Mouse (Mus musculus) c-Kit-positive CD71-positive TER-119-positive erythroid progenitor cells, embryonic 14.5 days (primary cell): ENCODE data around the gene Tbl1xr1.

Experiments used
- DNase-seq: peaks from one replicate; pipeline ENCODE4 v3.0.0-alpha.2; 2013; ENCODE audit warnings: low spot score

Gene Tbl1xr1

DNA sequence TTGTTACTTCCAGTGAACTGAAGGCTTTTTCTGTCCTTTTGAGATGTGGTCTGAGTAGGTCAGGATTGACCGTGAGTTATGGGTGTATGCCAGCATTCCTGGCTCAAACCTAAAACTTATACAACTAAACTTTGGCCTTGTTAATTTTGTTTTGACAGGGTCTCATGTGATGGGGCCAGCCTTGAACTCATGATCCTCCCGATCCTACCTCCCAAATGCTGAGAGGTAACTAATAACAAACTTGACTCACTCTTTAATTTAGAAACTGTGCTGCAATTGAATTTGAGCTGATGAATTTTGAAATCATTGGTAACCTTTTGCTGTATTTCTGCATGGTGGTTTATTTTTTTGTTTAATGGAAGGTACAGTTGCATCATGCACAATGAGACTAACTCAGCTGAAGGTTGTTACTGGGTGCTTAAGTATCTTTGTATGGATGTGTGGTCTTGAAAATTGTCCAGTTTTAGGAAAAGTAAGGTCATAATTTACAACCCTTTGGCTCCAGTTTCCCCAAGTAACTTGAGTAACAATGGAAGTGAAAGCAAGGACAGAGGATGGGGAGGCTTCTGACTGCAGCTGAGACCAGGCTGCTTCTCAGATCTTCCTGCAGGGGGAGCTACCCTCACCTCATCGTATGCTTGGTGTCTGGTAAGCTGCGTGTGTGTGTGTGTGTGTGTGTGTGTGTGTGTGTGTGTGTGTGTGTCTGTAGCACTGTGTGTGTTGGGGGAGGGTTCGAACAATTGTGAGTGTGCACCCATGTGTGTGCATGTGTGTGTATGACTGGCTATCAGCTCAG, 66.6 kb downstream of the Tbl1xr1 start:
- DNase-seq = no peak

DNA sequence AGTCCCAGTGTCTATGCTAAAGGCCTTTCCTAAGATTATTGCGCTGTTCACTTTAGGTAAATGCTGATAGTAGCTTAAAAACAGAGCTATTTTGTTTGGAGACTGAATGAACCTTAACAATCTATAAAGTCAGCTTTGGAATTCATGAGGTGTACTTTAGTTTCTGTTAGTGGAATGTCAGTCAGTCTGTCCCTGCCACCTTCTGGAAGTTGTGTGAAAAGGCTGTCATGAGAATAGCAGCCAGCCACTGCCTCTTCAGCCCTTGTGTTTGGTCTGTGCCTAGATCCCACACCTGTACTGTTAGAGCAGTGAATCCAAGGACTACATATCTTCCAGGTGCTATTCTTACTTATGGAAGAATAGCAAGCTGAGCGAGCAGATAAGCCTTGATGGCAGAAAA, 67.8 kb downstream of the Tbl1xr1 start:
- DNase-seq = no peak

GRCm38 (mm10) chr3:22147433-22147927, 71.0 kb downstream of the Tbl1xr1 start:
- no peak for DNase-seq

DNA sequence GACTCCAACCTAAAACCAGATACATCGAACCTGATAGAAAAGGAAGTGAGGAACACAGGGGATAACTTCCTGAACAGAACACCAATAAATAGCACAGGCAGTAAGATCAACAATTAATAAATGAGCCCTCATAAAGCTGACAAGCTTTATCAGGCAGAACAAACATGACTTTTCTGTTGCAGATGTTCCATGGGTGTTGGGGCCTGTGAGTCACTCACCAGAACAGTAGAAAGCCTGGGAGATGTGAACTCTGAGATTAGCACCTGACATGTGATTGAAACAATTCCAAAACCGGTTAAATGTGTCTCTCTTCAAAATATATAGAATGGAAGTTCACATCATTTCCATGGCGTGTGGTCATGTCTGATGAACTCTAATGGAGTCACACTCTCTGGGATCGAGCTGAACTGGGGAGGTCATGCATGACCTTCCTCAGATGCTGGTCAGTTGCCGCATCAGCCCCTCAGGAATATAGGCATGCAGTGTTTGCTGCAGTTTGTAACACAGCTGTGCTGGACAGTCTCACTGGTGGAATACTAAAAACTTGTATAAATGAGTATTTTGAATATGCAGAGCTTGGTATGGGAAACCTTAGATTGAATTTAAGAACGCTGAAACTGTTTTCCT, 72.0 kb downstream of the Tbl1xr1 start:
- no peak for DNase-seq

DNA sequence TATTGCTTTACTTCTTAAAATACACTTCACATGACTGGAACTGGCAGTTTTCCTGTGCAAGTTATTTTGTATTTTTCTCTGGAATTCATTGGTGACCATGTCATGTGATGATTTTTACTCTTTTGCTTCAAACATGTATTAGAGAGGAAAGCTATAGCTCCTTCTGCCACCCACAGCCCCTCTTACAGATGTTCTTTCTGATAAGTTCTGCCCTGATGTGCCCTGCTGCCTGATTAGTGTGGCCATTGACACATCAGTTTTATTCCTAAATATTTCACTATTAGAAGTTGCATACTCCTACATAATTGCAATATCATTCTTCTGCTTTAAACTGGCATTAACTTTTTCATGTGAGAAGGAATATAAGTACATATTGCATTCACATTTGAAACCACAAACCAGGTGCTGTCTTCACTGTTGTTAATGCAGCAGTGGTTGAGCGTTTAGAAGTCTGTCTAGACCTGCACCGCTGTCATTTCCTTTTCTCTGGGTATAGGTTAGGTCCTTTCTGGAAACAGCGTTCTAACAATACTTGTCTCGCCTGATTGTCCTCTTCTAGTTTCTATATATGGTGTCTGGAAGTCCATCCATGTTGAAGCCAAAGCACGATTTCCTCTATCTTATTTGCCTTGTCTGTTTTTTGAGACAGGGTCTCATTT, 74.5 kb downstream of the Tbl1xr1 start:
- no peak for DNase-seq

DNA sequence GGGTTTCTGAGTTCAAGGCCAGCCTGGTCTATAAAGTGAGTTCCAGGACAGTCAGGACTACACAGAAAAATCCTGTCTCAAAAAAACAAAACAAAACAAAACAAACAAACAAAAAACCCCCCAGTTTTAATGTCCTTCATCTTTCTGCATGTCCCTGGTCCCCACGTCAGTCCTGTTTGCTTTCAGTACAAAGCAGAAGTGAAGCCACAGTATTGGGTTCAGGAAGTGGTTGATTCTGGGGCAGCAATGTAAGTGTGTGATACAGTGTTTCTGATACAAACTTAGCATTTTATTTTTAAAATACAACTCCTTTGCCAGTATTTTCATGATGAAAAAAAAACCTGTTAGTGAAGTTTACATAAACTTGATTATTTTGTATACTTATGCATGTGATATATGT, 76.3 kb downstream of the Tbl1xr1 start:
- no peak for DNase-seq

- no peak for DNase-seq
Measured at GRCm38 (mm10) chr3:22154522-22154921, 78.1 kb downstream of the Tbl1xr1 start.

DNA sequence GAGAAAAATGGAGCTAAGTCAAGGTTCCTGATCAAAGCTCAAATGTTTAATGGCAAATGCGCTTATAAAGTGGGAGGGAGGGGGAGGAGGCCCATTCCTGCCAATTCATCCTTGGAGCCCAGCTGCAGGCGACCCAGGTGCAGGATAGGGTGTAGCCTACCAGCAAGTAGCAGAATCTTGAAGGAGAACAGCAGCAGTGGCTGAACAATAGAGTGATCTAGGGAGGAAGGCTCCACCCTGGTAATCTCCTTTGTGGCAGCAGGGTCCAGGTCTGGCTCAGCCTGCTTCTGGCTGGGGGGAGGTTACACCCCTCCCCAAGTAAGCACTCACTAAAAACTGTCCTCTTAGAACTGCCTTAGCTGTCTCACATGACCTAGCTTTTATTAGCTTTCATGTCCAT, 79.9 kb downstream of the Tbl1xr1 start:
- no peak for DNase-seq

- DNase-seq = no peak
Measured at GRCm38 (mm10) chr3:22162948-22163347, 86.5 kb downstream of the Tbl1xr1 start.

GRCm38 (mm10) chr3:22167856-22168255, 91.4 kb downstream of the Tbl1xr1 start:
- DNase-seq = no peak

DNA sequence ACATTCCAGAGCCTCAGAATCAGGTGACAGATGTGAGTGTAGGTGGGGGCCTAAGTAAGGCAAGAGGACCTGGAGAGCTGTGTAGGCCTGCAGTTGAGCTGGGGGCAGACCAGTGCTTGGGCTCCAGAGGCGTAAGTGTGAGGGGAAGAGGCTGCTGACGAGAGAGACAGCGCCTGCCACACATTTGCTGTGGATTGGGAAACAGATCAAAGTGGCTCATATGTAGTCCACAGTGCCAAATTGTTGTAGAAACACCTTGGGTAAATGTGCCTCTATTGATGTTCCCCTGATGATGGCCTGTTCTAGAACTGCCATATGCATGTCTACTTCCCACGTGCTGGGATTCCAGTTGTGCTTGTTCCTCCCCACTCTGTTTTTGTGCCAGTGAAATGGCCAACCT, 92.0 kb downstream of the Tbl1xr1 start:
- DNase-seq = no peak

GRCm38 (mm10) chr3:22171526-22171925, 95.1 kb downstream of the Tbl1xr1 start:
- DNase-seq = no peak

DNA sequence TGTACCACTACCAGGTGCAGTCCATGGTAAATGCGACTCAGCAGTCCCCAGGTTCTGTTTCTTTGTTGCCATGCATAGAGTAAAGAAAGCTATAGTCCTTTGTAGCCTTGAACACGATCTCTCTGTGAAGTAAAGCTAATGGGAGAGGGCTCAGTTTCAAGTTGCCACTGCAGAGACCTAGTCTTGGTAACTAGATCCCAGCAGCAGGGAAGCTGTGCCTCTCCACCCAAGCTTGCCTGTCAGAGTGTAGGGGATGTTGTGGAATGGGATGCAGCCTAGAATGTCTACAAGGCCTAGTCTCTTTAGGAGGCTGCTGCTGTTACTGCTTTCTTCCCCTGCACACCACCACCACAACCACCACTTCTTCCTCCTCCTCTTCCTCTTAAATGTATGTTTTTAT, 96.0 kb downstream of the Tbl1xr1 start:
- DNase-seq = no peak

DNA sequence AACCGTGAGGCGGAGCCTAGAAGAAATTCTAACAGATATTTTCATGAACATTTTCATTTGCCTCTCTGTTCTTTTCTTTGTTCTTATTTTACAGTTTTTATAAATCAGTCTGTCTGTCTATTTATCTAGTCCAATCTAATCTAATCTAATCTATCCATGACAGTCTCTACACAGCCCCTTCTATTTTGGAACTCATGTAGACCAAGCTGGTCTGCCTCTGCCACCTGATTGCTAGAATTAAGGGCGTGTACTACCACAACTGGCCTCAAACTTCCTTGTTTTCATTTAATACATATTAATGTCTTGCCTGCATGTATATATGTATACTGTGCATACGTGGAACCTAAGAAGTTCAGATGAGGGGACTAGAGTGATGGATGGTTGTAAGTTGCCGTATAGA, 96.7 kb downstream of the Tbl1xr1 start:
- DNase-seq = no peak

GRCm38 (mm10) chr3:22174232-22174631, 97.8 kb downstream of the Tbl1xr1 start:
- no peak for DNase-seq

GRCm38 (mm10) chr3:22180076-22180475, 103.6 kb downstream of the Tbl1xr1 start:
- DNase-seq = no peak

DNA sequence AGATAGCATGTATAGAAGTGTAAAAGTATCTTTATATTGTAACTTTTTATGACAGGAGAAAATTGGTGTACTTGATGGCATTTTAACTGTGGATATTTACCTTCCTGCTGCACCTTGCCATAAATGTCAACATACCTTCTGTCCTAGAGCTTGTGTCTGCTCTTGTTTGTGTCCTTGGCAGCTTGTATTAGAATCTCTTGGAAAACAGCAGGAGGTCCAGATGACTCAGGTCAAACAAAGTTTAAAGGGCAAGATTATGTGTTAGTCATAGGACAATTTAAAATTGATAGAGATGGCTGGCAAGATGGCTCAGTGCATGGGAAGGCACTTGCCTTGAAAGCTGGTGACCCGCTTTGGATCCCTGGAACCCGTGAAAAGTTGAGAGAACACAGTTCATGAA, 104.6 kb downstream of the Tbl1xr1 start:
- no peak for DNase-seq

GRCm38 (mm10) chr3:22185265-22185664, 108.8 kb downstream of the Tbl1xr1 start:
- no peak for DNase-seq

- peak; percentile 12 for DNase-seq
Measured at GRCm38 (mm10) chr3:22190498-22190897, 114.0 kb downstream of the Tbl1xr1 start.

- no peak for DNase-seq
Measured at GRCm38 (mm10) chr3:22192931-22193330, 116.5 kb downstream of the Tbl1xr1 start.

DNA sequence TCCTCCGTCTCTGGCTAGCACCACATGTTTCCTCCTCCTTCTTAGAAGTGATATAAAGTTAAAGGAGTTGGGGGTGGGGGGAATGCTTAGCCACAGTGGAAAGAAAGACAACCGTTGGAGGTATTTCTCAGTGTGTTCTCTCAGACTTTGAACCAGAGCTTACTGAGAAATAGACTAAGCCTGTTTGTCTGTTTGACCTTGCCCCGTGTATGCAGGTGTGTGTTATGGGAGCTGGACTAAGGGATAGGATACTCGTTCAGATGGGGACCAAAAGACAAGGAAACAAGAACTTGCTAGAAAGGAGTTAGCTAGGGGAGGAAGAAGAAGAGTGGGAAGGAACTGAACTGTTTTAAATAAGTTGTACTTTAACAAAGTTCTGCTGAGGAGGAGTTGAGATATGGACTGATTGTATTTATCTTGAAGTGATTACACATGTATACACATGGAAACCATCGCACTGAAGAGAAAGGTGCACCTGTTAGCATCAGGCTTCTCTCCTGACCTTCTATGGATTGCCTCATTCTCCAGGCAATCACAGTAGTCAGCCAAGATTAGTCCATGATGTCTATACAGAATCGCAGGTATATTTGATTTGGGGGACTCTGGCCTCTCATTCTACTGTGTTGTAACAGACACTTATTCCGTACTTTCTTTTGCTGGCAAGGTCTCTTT, 117.9 kb downstream of the Tbl1xr1 start:
- no peak for DNase-seq

- no peak for DNase-seq
Measured at GRCm38 (mm10) chr3:22198802-22199201, 122.3 kb downstream of the Tbl1xr1 start.

GRCm38 (mm10) chr3:22204186-22204585, 127.7 kb downstream of the Tbl1xr1 start:
- no peak for DNase-seq
